In the genomic region with DNA sequence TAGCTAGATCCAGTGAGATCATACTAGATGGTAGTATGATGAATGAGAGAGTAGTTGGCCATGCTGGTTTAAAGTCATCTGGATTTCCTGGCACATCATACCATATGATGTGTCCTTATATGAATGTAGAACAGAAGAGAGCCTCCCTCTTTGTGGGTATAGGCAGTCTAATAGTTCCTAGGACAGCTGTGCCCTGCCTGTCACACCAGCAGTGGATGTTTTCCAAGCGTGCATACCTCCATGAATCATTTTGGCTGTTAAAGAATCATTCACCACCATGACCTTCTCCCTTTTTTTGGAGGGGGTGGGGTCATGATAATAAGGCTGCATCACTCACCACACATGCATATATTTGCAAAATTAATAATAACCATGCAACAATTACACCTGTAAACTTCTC, we compare ENCODE assay signal across 22 mouse cellular contexts. TPM values are rescaled to one million over a fixed set of nuclear protein-coding genes. Genes with fewer than 3 reads are reported as not detected.
A peak's percentile ranks its signal among the peaks of the same experiment; 100 is the strongest.
DNase-seq lines count a peak whose midpoint lies in the region; TF ChIP-seq lines count a peak whose summit lies in the region.
"Had no signal": no experiment of that assay in that cellular context is flagged by ENCODE, and none has a peak within 500 bp of the region (broad histone marks: within the 10 kb centered on the region; RNA-seq: fewer than 3 reads in every experiment).

No protein-coding gene starts in this region.

- H3K36me3 ChIP-seq in C2C12 (ENCODE audit: control insufficient read depth, insufficient read depth) (no peaks in the 10 kb centered on the region), myocyte (ENCODE audit: control insufficient read depth, insufficient read depth) (no peaks in the 10 kb centered on the region)
- H3K36me3 ChIP-seq: G1E had no signal

- no peak for TF ChIP-seq CTCF in C2C12 (IDR thresholded peaks at IDR 0.05; ENCODE audit: control insufficient read depth, insufficient read depth, insufficient read length)

- H3K4me3 ChIP-seq in C2C12 (ENCODE audit: insufficient read depth, poor library complexity, severe bottlenecking) (no peak overlapping the region), myocyte (no peak overlapping the region)

- DNase-seq in gastrocnemius, adult 18-20 months (ENCODE audit: low spot score): peak; percentile 12
- DNase-seq in gastrocnemius, postnatal 14 days: no peak
- no peak for DNase-seq in yolk sac, embryonic 10.5 days (ENCODE audit: low spot score)
- no peak for DNase-seq in layer of hippocampus, adult 18-20 months (ENCODE audit: low spot score in 2 of 2)
- DNase-seq: adrenal gland, adult 2 months; adrenal gland, adult 8-10 months; adrenal gland, postnatal 10 days; adrenal gland, postnatal 14 days; adrenal gland, postnatal 25 days; adrenal gland, postnatal 36 days; B cell, adult 2 months; cerebellum, adult 11 months; cerebellum, adult 11-12 months; cerebellum, adult 18-20 months; cerebellum, adult 2 months had no signal

- no peak for TF ChIP-seq POLR2A in myocyte (IDR thresholded peaks at IDR 0.05; ENCODE audit: insufficient read length, low read depth)

- intact Hi-C loops in gastrocnemius, postnatal 14 days (cut with DNase I; ENCODE audit: low total_unique reads): no loop called here

- H3ac ChIP-seq in C2C12 (ENCODE audit: control insufficient read depth, insufficient read length, low read depth) (no peak overlapping the region), myocyte (ENCODE audit: control insufficient read depth, insufficient read length) (no peak overlapping the region)

- H3K4me2 ChIP-seq in myocyte (ENCODE audit: low read depth): peak overlapping the region; percentile 25

- no peaks in the 10 kb centered on the region for H3K27me3 ChIP-seq in C2C12 (ENCODE audit: control insufficient read depth, insufficient read depth, insufficient read length)
- no peaks in the 10 kb centered on the region for H3K27me3 ChIP-seq in myocyte (ENCODE audit: control insufficient read depth, insufficient read depth, insufficient read length)
- H3K27me3 ChIP-seq: CH12.LX, Patski had no signal

- H3K79me3 ChIP-seq in C2C12 (ENCODE audit: low read depth): no peaks in the 10 kb centered on the region

- H3K79me2 ChIP-seq in C2C12 (ENCODE audit: control insufficient read depth, insufficient read depth): no peaks in the 10 kb centered on the region
- H3K79me2 ChIP-seq in myocyte (ENCODE audit: control insufficient read depth, insufficient read depth): no peaks in the 10 kb centered on the region

TF ChIP-seq in C2C12, 6 proteins besides CTCF, POLR2A, EP300 and RAD21:
- TF ChIP-seq MYOD1 (IDR thresholded peaks at IDR 0.05; ENCODE audit: control insufficient read depth, insufficient read length, low read depth): peak; percentile 97
- TF ChIP-seq CEBPB (IDR thresholded peaks at IDR 0.05; ENCODE audit: low read depth): no peak
TF ChIP-seq in C2C12: peak in this region for 1.

TF ChIP-seq in myocyte, 11 proteins besides CTCF, POLR2A, EP300 and RAD21:
- TF ChIP-seq MYOG (IDR thresholded peaks at IDR 0.05; ENCODE audit: control insufficient read depth in 1 of 3, insufficient read depth in 1 of 3, insufficient read length in 2 of 3, low read depth in 2 of 3) (peak in 1 of 3 experiments; percentile 48), MYOD1 (IDR thresholded peaks at IDR 0.05; ENCODE audit: control insufficient read depth in 1 of 3, insufficient read length in 2 of 3, low read depth in 2 of 3) (peak; percentile 84 to 97 (median 93)), REST (IDR thresholded peaks at IDR 0.05; ENCODE audit: insufficient read depth, insufficient read length) (no peak), TCF12 (IDR thresholded peaks at IDR 0.05; ENCODE audit: insufficient read depth, poor library complexity, severe bottlenecking) (peak; percentile 37), SRF (IDR thresholded peaks at IDR 0.05; ENCODE audit: control insufficient read depth, insufficient read length, low read depth) (no peak), MAX (IDR thresholded peaks at IDR 0.05; ENCODE audit: low read depth) (no peak), POLR2AphosphoS2 (IDR thresholded peaks at IDR 0.05; ENCODE audit: insufficient read length, low read depth) (no peak), E2F4 (IDR thresholded peaks at IDR 0.05; ENCODE audit: insufficient read depth) (no peak), TCF3 (IDR thresholded peaks at IDR 0.05; ENCODE audit: insufficient read length, low read depth) (peak; percentile 36), USF1 (IDR thresholded peaks at IDR 0.05; ENCODE audit: low read depth) (no peak), CEBPB (IDR thresholded peaks at IDR 0.05; ENCODE audit: insufficient read depth, poor library complexity, severe bottlenecking) (no peak)

RNA-seq across cellular contexts. Expression of a gene that starts 35.4 kb away (rescaled TPM):
- total RNA-seq in gastrocnemius, adult 18-20 months (2021): 10 to 100 TPM in 1 of 2 experiments, 1 to 10 TPM in 1; 5.4 to 13.3 TPM
- 1 to 10 TPM; 9.0 to 9.2 TPM for total RNA-seq in gastrocnemius, postnatal 14 days (2021)
- polyA plus RNA-seq in C2C12 (2012; fragmentation: generic; extraction: Trizol) (31.8 TPM), myocyte (2012; fragmentation: generic; extraction: Trizol) (35.6 TPM)
- not detected for total RNA-seq in layer of hippocampus, adult 18-20 months (2021)
- total RNA-seq: adrenal gland, postnatal 14 days; adrenal gland, postnatal 36 days; CH12.LX; MEL had no signal
- polyA plus RNA-seq: activated CD4-positive, CD25-positive, alpha-beta regulatory T cell, adult 4 months; G1E had no signal

Comparison
In these comparisons a context has a peak if more than half of its experiments do, and no peak if none do; other contexts are left out.
1. RNA of a gene that starts 35.4 kb away (total RNA-seq): 5.4 to 13.3 TPM in gastrocnemius, adult 18-20 months and 9.0 to 9.2 TPM in gastrocnemius, postnatal 14 days; not detected in layer of hippocampus, adult 18-20 months; every median in the first group is over 4 times any median in the second.